Mouse (Mus musculus) retina, postnatal 1 day (tissue): ENCODE data around the gene Ttyh2.
"Not testable (repeated sequence)": the region's sequence is repeated elsewhere in the genome, so short reads cannot be mapped to it uniquely, and the experiment has no call there.

Source experiments
- DNase-seq: peaks from one replicate; pipeline ENCODE4 v3.0.0-alpha.2; 2012

Ttyh2 gene

DNA sequence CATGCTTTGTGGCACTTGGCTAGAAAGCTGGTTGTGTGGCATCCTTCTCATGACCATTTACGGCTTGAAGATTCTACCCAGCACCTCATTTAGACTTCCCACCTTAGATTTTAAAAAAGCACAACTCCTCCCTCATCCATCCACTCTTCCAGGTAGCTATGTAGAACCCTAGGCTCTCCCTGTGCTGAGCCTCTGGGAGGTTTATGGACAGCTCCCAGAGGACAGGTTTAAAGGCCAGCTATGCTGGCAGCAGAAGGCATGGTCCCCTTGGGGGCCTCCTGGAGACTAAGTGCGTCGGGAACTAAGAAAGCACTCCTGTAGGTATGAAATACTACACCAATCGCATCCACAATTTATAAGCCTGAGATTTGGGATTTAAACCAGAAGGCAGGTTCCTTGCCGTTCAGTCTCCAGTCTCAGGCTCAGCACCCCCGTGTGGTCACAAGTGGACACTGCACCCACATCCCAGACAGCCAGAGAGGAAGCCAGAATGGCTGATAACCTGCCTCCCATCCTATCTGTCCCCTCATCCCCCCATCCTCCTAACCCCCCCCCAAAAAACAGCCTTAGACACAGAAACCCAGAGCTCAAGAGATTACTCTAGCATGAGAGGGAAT lies 12.4 kb upstream of the Ttyh2 start:
- peak; percentile 75 for DNase-seq

GRCm38 (mm10) chr11:114664164-114664563 lies 11.1 kb upstream of the Ttyh2 start:
- no peak for DNase-seq

DNA sequence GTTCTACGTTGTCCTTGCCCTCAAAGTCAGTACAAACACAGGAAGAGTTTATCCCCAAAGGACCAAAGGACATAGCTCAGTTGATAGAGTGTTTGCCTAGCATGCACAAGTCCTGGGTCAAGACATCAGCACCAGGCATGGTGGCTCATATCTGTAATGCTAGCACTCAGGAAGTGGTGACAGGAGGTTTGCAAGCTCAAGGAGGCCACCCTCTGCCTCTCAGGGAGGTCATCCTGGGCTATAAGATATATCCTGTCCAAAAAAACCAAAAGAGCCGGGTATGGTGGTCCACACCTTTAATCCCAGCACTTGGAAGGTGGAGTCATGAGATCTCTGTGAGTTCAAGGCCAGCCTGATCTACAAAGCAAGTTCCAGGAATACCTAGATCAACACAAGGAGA lies 9.8 kb upstream of the Ttyh2 start:
- DNase-seq, result no peak

DNA sequence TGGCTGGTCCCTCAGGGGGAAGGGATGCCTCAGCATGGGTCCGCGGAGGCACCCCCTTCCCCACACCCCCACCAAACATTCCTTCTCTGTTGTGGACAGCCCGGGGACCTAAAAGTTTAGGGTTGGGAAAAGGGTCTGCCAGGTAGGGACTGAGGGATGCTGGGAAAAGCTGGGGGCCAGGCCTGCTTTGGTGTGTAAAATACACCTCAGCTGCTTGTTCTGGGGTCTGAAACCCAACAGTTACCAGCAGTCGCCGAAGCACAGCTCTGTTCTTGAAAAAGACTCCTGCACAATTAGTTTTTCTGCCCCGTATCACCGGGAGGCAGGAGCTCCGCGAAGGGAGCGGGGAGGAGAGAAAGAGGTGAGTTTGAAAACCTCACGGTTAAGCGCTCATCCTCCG lies 8.4 kb upstream of the Ttyh2 start:
- DNase-seq, result no peak

GRCm38 (mm10) chr11:114667236-114667931 lies 7.8 kb upstream of the Ttyh2 start:
- DNase-seq, result no peak

DNA sequence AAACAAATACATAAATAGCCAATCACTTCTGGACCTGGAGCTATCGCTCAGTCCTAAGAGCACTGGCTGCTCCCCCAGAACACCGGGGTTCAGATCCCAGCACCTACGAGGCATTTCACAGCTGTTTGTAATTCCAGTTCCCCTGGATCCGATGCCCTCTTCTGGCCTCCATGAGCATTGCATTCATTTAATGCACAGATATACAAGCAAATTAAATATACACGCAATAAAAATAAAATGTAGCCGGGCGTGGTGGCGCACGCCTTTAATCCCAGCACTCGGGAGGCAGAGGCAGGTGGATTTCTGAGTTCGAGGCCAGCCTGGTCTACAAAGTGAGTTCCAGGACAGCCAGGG lies 7.3 kb upstream of the Ttyh2 start:
- DNase-seq, result peak; percentile 58

- DNase-seq, result peak; percentile 99
Measured at GRCm38 (mm10) chr11:114668301-114668710, 6.9 kb upstream of the Ttyh2 start, which contains the start of gene Rpl38. TSS of gene Rpl38 (plus strand) at chr11:114668524.

GRCm38 (mm10) chr11:114668741-114669623 lies 6.2 kb upstream of the Ttyh2 start:
- DNase-seq, result peak; percentile 86

DNA sequence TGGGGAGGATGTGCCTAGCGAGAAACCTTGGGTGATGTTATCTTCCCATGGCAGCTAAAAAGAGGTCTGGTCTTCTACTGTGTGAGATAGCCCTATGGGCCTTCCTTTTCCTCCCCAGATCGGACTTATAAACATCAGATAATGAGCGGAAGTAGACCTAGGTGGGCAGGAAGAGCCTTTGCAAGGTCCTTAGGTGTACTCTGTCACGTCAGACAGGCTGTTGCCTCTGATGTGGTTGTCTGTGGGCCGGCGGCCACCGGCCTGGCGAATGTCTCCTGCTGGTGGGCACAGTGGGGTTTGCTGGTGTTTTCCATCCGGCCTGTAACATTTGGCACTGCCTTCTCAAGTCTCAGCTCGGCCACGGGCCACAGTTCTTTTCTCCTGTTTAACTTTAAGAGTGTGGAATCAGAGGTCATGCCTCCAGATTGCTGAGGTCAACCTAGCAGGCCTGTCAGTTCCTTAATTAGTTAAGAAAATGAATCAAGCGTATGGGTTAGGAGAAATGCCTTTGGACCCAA lies 5.5 kb upstream of the Ttyh2 start:
- no peak for DNase-seq

DNA sequence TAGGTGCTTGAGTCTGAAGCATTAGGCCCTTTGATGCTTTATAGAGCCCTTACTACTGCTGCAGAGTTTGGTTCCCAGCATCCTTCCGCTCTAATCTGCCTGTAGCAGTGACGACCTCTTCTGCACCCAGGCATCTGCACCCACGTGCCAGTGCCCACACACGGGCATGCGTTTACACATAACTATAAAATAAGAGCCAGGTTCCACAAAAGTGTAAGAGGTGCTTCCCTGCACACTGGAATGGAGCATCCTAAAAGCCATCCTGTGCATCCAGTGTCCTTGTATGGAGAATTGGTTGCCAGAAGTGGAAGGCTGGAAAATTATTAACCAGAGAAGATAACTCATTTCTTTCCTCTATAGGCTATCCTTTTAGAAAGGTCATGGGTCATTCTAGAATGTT lies 4.1 kb upstream of the Ttyh2 start:
- DNase-seq, result no peak

GRCm38 (mm10) chr11:114672794-114673718 lies 2.2 kb upstream of the Ttyh2 start:
- DNase-seq, result peak; percentile 72

DNA sequence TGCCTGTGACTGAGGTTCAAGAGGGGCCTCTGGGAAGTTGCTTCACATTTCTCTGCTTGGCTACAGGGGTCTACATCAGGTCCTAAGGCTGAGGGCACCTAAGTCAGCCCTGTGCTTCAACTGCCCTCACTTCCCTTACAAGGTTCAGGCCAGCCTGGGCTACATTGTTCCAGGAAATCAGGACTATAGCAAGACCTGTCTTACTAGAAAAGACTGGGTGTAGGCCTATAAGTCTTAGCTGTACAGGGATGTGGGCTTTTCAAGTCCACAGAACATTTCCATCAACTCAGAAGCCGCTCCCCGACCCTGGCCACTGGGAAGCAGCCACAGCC lies 1.5 kb upstream of the Ttyh2 start:
- DNase-seq, result no peak

- no peak for DNase-seq
Measured at GRCm38 (mm10) chr11:114674180-114674579, 1.1 kb upstream of the Ttyh2 start.

GRCm38 (mm10) chr11:114674796-114675195 lies 435 bp upstream of the Ttyh2 start:
- DNase-seq, result not testable (repeated sequence)

GRCm38 (mm10) chr11:114675826-114676401 lies 683 bp downstream of the Ttyh2 start:
- DNase-seq, result peak; percentile 40

GRCm38 (mm10) chr11:114676431-114676830 lies 1.2 kb downstream of the Ttyh2 start:
- peak; percentile 43 for DNase-seq

- no peak for DNase-seq
Measured at GRCm38 (mm10) chr11:114676896-114677530, 1.8 kb downstream of the Ttyh2 start.

GRCm38 (mm10) chr11:114679582-114679981 lies 4.4 kb downstream of the Ttyh2 start:
- peak; percentile 59 for DNase-seq

DNA sequence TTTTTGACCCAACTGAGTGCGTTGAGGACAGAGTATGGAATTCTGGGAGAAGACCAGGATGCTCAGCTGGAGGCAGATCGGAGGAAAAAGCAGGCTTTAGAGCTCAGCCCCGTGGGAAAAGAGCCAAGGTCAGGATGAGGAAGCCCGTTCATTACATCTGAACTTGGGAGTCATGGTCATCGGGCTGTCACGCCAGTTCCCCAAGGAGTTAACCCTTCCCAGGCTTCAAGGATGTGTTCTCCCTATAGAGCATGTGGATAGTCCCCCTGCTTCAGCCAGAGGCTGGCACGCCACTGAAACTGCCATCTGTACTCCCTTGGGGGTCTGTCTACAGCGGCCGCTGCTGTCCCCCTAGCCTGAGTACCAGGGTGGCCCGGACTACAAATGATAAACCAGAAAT lies 5.1 kb downstream of the Ttyh2 start:
- peak; percentile 52 for DNase-seq

GRCm38 (mm10) chr11:114681054-114681453 lies 5.8 kb downstream of the Ttyh2 start:
- DNase-seq, result no peak

DNA sequence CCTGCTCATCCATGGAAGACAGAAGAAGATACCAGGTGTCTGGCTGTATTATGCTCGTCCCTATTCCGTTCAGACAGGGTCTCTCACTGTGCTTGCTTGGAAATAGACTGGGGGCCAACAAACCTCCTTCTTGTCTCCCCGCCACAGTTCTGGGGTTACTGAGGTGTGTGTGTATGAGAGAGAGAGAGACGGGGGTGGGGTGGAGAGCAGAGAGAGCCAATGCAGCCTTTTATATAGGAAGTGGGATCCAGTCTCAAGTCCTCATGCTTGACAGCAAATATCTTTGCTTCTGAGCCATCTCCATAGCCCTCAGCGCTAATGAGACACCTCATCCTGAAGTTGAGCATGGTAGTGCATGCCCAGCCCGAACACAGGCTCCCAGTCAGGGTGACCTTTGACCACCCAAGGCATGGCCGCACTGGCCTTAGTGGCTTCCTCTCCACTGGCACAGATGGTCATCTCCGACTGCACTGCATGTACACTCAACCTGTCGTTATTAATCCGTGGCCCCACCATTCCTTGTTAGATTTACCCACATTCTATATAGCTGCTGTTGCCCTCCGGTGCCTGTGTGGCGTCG lies 7.2 kb downstream of the Ttyh2 start:
- no peak for DNase-seq
